Mouse (Mus musculus) lung, postnatal 14 days (tissue): Measurements from ENCODE around the gene Wdr90.

Source experiments
- DNase-seq: peaks from one replicate; pipeline ENCODE4 v3.0.0; 2021

The Wdr90 gene

DNA sequence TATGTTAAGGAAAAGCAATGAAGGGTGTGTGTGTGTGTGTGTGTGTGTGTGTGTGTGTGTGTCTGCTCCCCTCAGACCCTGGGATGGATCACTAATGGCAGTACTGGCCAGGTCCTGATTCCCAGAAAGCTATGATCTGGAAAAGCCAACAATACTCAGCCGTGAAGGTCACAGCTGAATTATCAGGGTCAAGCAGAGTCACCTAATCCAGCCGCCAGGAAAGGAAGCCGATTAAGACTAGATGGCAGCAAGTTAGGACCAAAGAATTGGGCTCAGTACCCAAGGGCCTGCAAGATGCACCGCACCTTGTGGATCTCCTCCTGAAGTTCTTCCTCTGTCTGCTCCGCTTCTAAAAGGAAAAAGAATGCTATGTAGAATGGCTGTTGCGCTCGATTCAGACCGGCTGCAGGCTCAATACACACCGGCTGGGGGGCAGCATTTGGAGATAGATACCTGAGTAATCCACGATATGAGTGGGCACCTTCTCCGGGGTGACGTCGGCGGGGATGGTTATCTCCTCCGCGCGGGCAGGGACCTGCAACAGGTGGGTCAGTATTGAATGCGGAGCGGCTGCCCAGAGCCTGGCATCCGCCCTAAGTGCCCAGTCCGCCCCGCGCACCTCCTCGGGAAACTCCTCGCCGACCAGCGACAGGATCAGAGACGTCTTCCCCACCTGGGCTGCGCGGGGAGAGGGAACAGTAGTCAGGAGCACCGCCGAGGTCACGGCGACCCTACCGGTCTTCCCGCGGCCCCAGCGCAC lies 17.5 kb downstream of the Wdr90 start:
- DNase-seq: no peak

DNA sequence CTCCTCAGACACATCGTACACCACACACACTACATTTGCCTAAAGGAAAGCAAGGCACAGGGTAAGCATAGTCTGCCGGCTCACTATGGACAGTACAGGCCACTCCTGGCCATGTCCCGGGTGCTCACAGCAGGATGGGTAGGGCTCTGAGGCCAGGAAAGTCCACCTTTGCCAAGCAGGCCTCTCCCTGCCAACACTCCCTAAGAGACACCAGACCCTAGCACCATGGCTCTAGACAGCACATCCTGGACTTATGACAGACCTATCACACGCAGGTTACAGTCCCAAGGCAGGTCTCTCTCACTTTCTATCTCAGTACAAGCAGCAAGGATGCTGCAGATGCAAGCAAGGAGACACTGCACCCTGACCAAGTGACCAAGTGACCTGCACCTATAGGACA lies 18.2 kb downstream of the Wdr90 start:
- DNase-seq: no peak

DNA sequence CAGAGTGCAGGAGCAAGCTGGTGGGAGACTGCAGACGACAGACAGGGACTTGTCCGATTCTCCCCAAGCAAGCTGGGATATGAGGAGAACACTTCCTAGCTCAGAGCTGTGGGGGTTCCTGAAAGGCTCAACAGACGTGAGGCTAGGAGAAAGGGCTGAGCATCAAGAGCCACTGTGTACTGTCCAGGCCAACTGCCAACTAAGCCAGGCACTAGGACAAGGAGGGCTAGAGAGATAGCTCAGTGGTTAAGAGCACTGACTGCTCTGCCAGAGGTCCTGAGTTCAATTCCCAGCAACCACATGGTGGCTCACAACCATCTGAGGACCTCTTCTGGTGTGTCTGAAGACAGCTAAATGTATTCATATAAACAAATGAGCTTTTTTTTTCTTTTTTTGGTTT lies 18.8 kb downstream of the Wdr90 start:
- DNase-seq: no peak

DNA sequence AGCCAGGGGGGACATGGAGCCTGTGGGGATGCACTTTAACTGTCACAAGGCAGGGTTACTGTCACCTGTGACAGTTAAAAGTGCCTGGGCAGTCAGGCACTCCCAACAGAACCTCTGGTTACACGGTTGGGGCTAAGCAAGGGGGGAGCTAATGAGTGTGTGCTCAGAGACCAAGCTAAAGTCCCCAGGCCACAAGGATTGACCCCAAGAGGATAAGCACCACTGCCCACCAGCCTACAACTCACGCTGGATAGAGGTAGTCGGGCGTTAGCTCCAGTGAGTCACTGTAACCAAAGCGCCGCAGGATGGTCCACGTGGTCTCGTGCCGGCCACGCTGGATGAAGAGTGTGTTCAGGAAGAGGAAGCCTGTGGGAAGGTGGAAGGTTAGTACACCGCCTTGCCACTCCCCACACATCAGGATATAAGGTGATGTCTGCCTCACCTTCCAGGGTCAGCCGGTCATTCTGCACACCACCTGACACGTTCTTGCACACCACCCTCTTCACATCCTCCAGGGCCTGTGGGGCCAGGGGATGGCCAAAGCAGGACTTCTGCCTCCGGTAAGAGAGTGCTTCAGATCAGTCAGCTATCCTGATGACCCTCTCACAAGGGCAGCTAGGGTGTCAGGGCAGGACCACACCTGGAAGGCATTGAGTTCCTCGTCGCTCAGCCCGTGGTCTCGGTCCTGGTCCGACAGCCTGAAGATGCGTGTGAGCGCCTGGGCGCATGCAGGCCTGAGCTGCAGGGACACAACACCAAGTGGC lies 20.0 kb downstream of the Wdr90 start, which contains the start of gene Gm20683:
Gm20683 (minus strand) TSS at position 647 of the 764 bp plus-strand sequence.
- DNase-seq: no peak

DNA sequence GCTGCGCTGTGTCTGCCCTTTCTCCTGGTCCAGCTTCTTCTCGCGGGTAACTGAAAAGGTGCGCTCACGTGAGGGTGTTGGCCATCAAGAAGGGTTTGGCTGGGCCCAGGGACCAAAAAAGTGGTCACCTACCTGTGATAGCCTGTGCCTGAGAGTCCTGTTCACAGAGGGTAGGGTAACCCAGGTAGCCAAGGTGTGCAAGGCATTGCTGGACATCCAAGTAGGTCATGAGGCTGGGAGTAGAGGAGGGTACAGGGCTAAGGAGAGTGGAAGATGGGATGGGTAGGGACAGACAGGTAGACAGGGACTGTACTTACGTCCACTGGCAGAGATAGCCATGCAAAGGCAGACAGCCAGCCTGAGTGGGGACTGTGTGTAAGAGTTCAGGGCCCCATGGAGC lies 20.8 kb downstream of the Wdr90 start:
- DNase-seq: no peak

DNA sequence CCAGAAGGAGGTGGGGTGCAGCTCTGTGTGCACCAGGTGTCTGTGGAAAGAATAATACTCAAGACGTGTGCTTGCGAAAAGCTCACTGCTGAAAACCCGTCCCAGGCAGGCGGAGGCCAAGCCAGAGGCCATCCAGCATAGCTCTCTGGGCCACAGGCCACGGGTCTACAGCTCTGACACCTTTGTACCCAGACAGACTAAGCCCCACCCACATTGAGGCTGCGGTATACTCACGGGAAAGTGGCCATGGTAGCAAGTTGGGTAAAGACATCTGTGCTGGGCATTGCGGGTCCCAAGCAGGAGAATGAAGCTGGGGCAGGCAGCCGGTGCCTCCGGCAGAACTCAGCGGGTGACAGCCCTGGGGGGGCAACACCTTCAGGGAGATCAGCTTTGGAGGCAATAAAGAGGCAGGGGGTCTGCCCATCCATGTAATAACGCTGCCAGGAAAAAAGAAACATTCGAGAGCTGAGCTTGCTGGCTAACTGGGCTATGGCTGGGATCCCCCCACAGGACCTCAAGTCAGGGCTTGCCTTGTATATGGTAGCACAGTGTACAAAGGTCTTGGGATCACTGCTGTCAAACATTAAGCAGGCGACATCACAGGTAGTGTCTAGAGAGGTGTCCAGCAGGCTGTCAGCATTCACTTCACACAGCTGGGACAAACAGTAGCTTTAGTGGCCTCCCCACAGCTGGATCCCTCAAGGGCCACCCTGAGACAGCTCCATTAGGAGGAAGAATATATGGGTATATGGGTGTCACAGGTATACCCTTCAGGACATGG lies 21.7 kb downstream of the Wdr90 start:
- DNase-seq: no peak

DNA sequence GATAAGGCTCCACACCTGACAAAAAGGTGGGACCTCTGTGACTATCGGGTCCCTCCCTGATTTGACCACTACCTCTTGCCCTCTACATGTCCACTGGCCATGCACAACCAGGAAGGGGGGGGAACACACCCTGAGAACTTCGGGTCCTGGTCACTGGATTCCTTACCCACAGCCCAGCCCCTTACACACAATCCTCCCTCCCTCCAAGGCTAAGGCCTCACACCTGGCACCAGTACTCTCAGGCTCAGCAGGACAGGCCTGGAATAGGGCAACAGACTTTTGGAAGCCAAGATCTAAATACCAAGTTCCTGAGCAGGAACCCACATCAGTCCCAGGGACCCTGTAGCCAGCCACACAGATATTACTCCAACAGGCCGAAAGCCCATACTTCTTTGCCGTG lies 22.4 kb downstream of the Wdr90 start:
- DNase-seq: no peak

DNA sequence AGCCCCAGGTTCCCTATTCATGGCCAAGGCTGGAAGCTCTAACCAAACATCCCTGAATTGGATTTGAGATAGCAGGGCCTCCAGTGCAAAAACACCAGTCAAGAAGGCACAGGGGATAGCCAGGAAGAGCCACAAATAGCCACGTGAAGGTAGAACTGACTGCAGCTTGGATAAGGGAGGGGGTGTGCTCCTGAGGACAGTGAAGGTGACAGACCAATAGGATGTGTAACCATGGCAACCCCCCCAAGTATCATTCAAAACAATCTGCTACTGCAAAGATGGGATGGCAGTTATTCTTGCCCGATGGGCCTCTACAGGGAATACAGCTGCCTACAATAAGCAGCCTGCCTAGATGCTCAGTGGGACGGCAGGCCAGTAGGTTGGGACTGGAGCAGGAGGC lies 23.8 kb downstream of the Wdr90 start:
- DNase-seq: no peak

DNA sequence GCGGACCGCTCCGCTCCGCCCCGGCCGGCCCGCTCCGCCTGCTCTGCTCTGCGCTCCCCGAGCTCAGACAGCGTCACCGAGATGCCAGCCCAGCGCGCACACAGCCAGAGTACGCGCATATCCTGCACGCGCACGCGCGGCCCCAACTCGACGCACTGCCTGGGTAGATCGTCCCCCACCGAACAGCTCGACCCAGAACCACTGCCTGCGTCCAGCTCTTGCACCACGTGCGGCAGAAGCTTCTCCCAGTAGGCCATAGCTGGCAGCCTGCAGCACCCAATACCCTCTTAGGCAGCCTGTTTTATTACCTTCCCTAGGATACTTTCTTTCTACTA lies 24.3 kb downstream of the Wdr90 start, which contains the start of gene Rhbdl1:
Rhbdl1 (minus strand) TSS at position 220 of the 335 bp plus-strand sequence.
- DNase-seq: peak; percentile 57

DNA sequence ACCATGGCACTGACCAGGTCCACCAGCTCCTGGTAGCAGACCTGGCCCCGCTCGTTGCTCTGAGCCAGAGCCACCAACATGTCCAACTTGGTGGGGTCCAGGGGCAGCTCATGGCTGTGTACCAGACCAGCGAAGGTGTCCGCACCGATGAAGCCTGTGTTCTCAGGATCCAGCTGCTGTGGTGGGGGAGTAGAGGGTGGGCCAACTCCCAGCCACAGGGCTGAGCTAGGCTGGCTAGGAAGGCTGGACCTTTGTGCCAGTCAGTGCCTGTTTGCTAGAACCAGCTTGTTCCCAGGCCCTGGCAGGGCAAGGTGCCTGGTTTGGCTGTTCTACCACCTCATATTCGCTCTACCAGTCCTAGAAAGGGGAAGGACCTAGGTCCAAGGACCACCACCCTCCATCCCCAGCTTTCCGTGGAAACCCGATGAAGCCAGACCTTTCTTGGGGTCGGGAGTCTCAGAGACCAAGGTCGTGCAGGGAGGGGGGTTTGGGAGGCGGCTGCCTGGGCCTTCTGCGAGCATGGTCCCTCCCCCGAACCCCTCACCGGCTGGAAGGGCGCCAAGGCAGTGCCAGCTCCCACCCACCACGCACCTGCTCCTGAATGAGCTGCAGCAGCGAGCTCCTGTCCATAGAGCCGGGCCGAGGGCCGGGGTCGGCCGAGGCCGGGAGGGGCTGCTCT lies 24.8 kb downstream of the Wdr90 start:
- no peak for DNase-seq

DNA sequence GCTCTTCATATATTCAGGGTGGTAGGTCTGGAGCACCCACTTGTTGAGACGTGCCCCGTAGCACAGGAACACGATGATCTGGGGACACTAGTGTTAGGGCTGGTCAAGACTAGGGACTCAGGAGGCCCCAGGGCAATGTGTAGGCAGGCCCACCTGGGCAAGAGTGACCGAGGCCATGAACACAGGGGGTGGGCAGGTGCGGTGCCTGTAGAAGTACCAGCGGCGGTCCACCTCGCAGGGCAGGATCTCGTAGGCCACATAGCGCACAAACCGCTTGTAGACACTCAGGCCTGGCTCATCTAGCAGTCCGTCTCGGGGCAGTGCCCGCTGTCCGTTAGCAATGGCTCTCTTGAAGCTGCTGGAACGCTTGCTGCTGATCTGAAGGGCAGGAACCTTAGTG lies 25.5 kb downstream of the Wdr90 start:
- no peak for DNase-seq

DNA sequence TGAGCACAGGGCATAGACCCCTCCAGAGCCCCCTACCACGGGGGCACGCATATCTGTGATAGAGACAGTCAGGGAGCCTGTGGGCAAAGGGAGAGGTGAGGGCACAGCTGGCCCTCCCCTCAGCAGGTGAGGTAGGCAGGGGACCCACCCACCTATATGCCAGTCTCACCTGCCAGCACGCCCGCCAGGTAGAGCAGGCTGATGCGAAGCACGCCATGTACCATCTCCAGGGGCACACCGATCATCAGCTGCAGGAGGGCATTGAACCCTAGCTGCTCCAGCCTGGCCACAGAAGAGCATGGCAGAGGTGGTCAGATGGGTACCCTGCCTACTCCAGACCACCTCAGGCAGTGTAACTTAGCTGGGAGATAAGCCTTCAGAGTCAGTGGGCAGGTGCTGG lies 26.0 kb downstream of the Wdr90 start:
- DNase-seq: no peak

DNA sequence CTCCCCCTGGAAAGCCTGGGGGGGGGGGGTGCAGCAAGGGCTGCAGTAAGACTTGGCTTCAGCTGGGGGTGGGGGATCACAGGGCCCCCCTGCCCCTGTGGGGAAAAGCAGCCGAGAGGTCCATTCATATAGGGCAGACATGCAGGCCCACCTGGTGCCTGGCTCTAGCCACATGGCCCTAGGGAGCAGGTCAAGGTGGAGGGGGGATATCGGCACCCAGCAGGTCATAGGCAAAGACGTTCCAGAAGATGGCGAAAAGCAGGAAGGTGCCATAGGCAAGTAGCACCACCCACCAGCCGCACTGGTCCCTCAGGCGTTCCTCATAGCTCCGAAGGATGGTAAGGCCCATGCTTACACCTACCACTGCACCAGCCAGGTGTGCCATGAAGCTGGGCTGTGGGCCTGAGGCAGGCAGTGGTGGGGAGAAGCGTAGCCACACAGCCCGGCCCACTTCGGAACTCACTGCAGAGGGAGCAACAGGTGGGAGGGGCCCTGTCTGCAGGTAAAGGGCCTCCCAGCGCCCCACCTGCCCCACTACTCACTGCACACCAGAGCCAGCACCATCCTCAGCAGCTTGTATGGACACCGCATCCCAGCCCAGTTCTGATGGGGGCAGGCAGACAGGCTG lies 26.6 kb downstream of the Wdr90 start:
- no peak for DNase-seq

DNA sequence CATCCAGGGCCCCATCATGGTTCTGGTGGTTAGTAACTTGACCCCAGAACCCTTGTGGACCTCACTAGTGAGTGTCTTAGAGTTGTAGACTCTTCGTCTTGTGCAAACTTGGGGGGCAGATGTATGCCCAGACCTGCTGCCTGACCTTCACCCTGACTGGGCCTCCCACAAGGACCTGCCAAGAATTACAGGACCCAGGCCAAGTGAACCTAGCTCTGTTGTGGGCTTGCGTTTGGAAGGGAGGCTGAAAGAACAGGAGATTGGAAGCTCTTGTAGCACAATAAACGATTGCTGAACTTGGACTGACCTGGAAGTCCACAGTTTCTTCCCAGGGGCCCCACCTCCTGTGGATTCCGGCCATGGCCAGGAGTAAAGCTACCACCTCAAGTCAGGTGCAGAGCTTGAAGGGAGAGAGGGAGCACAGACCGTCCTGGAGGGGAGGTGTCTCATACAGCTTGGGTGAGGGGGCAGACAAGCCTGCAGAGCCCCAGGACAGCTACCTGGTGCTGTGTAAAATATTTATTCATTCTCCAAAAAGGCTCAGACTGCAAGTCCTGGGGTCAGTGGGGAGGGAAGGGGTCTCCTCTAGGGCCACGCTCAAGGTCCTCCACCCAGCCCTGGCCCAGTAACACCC lies 27.2 kb downstream of the Wdr90 start:
- no peak for DNase-seq

DNA sequence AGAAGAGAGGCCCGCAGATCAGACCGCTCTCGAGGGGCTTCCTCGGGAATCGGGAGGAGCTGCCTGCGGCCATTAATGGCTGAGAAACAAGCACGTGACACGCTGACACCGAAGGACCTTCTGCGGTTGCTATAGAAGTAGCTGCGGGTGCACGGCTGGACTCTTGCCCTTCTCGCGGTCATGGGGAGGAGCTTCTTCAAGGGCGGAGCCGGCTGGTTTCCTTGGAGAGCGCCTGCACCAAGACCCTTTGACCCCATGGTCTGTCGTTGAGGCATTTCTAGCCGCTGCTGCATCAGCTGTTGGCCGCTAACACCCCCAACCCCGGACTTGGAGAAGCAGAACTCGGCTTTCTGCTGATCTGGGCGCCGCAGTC lies 28.0 kb downstream of the Wdr90 start, which contains the start of gene Stub1:
Stub1 (minus strand) TSS at position 114 of the 373 bp plus-strand sequence.
- DNase-seq: peak; percentile 89

DNA sequence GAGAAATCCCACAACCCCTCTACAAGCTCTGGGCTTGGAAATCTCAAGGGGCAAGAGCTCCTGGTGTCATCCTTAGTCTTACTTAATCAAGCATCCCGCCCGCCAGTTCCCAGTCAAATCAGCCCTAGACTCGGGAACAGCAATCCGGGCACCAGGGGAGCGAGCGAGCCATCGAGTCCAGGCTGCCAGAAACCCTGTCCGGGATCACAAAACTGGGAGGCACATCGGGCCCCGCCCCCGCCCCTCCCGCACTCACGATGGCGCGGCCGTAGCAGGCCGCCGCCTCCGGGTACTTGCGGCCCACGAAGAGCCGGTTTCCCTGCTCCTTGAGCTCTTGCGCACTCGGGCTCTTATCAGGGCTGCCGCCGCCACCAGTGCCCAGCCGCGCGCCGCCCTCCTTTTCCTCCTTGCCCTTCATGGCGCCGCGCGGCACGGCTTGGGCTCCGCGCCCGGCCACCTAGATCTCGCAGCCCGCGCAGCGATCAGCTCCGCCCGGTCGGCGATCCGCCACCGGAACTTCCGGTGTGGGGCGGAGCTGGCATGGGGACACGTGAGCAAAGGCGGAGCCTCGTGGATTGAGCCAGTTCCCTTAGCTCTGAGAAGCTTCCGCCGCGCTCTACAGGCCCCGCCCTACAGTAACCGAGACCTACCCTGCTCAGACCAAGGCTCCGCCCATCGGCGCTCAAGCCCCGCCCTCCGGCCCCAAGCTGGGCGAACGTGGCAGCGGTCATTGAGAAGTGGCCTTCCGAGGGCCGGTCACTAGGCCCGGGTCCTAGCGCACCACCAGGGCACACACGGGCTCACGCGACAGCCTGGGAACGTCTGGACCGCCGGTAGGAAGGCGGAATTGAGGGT lies 28.6 kb downstream of the Wdr90 start:
- peak; percentile 100 for DNase-seq

DNA sequence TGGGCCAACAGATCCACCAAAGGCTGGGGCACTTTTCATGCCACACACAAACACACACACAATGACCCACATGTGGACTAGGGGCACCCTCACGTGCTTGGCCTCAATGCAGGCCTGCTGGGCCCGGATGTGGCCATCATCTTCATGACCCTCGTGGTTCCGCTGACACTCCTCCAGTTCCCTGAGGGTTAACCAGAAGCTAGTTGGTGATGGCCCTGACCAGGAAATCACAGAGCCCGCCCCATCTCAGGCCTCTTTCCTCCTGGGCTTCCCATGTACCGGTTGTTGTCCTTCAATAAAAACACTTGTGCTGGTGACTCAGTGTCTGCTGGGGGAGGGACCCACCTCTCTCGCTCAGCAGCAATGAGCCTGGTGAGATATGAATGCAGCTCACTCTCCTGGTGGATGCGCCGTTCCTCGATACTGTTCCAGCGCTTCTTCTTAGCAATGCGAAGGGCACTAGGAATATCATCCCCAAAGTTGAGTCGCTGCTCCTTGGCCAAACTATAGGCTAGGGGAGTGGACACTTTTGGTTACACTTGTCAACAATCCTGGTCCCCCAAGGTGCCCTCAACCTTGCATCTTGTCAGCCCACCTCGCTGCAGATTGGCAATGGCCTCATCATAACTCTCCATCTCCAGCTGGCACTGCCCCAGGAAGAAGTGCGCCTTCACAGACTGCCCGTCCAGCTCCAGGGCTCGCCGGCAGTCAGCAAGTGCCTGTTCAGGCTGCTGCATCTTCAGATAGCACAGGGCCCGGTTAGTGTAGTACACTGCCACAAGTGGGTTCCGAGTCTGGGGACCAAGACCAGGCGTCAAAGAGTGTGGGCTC lies 29.6 kb downstream of the Wdr90 start:
- no peak for DNase-seq

DNA sequence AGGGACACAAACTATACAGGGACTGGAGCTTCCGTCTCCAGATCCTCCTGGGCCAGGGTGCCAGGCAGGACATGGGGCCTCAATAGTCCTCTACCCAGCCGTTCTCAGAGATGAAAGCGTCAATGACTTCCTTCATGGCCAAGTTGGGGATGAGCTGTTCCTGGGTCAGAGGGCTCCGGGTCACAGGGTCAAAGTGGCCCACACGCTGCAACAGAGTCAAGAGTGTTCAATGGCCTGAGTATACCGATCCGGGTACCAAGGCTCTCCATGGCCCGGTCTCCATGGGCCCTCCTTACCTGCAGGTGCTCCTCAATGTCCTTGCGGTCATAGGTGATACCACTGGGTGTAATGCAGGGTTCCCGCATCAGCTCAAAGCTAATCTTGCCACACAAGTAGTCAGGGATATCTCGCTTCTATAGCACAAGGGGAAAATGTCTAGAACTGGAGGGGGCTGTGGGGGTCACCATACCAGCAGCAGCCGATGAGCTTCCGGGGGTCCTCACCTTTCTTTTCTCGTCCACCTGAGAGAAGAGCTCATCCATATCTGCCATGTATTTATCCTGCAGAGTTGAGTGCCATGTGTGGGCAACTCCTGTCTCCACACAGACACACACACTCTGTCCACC lies 30.4 kb downstream of the Wdr90 start:
- DNase-seq: no peak

DNA sequence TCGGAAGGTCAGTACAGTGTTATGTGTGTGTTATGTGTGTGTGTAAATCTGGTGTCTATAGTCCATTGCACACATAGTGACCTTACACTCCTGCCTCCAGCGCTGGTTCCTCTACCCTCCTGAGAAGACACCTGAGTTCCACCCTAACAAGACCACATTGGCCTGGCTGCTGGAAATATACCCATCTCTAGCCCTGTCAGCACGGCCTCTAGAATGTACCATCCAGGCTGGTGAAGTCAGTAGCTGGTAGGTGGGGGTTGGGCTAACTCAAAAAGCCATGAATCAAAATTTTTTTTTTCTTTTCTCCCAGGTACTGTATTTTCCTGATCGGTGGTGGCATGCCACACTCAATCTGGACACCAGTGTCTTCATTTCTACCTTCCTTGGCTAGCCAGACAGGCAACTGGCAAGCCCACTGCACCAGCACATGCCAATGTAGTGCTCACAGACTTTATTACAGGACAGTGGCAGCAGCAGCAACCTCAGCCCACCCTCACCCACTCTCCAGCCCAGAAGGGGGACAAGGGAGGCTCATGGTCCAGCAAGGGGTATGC lies 31.0 kb downstream of the Wdr90 start:
- DNase-seq: no peak
